Mouse (Mus musculus) natural killer cell, adult 2 months (primary cell): ENCODE measurements around the gene Asf1b.
"Not testable (repeated sequence)": the region's sequence is repeated elsewhere in the genome, so short reads cannot be mapped to it uniquely, and the experiment has no call there.

ENCODE experiments used
- DNase-seq, 2 experiments: peaks; one replicate each; pipeline ENCODE4 v3.0.0; 2022; ENCODE audit warnings: low spot score in 2 of 2

Gene Asf1b

DNA sequence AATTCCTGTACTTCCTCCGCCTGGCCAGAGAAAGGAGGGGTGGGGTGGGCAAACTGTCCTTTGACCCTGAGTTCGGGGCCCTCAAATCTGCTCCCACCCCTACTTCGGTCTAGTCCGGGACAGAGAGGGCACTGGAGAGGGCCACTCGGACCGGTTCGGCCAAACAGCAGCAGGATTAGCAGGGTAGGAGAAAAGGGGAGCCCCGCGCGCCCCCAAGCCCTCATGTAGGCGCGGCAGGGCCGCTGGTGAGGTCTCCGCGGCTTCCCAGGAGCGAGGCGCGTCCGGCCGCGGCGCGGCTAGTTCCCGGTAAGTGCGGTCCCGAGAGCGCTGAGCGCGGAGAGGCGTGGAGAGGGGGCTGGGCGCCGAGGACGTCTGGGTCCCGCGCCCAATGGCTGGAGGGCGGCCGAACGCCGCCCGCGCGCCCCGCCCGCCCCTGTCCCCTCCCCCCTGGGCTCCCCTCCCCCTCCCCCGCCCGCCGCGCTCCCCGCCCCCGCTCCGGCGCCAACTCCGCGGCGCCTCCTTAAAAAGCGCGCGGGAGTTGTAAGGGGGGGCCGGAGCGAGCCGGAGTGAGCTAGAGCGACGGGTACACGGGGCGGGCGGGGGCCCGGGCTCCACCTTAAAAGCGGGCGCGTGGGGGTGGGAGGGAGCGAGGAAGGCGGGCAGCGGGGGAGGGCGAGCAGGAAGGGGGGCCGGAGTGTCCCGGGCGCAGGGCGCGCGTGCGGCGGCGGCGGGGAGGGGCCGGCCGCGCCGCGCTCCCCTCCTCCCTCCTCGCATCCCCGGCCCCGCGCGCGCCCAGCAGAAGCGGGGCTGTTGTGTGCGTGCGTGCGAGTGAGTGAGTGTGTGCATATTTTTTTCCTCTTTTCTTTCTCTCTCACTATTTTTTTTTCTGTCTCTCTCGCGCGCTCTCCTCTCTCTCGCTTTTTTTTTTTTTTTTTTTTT lies 41.5 kb downstream of the Asf1b start:
- DNase-seq = peak; percentile 41 to 61

DNA sequence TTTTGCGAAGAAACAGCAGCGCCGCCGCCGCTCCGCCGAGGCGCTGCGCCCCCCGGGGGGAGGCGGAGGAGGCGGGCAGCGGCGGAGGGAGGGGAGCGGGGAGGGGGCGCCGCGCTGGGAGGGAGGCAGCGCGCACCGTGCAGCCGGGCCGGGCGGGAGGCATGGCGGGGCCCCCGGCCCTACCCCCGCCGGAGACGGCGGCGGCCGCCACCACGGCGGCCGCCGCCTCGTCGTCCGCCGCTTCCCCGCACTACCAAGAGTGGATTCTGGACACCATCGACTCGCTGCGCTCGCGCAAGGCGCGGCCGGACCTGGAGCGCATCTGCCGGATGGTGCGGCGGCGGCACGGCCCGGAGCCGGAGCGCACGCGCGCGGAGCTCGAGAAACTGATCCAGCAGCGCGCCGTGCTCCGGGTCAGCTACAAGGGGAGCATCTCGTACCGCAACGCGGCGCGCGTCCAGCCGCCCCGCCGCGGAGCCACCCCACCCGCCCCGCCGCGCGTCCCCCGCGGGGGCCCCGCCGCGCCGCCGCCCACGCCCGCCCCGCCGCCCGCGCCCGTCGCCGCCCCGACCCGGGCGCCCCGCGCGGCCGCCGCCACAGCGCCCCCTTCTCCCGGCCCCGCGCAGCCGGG lies 42.3 kb downstream of the Asf1b start, which contains the start of gene Samd1:
Gene Samd1 (plus strand): TSS at position 162 of the 631 bp plus-strand sequence.
- DNase-seq = peak in 1 of 2 experiments; percentile 23

DNA sequence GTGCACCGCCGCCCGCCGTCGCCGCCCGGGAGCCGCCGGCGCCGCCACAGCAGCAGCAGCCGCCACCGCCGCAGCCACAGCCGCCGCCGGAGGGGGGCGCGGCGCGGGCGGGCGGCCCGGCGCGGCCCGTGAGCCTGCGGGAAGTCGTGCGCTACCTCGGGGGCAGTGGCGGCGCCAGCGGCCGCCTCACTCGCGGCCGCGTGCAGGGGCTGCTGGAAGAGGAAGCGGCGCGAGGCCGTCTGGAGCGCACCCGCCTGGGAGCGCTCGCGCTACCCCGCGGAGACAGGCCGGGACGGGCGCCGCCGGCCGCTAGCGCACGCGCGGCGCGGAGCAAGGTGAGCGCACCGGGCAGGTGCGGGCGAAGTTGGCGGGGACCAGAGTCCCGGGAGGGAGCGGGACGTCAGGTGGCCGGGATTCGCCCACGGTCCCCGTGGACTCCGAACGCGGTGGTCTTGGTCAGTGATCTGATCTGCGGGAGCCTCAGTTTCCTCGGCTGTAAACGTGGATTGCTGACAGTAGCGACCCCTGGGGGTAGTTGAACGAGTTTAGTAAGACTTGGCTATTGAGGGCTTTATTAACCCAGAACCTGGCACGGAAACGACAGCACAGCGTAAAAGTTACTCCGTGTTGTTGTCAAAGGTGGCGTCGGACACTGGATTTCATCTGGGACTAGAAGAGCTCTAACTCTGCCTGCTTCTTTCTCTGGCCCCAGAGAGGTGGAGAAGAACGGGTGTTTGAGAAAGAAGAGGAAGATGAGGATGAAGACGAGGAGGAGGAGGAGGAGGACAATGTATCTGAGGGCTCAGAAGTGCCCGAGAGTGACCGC lies 43.1 kb downstream of the Asf1b start:
- peak; percentile 38 to 68 for DNase-seq

DNA sequence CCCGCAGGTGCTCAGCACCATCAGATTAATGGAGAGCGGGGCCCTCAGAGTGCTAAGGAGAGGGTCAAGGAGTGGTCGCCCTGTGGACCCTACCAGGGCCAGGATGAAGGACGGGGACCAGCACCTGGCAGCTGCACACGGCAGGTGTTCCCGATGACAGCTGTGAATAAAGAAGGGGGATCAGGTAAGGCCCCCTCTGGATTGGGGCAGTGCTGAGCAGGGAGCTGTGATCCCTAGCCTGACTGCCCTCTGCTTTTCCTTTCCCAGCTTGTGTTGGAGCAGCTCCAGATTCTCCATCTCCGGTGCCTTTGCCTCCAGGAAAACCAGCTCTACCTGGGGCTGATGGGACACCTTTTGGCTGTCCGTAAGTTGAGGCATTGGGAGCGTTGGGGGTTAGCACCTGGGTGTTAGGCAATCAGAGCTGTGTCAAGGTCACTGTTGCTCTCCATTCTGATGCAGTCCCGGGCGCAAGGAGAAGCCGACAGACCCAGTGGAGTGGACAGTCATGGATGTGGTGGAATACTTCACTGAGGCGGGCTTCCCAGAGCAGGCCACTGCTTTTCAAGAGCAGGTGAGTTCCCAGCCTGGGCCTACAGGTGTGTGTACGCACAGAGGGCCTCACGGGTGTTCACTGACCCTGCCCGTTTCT lies 43.9 kb downstream of the Asf1b start:
- no peak for DNase-seq

DNA sequence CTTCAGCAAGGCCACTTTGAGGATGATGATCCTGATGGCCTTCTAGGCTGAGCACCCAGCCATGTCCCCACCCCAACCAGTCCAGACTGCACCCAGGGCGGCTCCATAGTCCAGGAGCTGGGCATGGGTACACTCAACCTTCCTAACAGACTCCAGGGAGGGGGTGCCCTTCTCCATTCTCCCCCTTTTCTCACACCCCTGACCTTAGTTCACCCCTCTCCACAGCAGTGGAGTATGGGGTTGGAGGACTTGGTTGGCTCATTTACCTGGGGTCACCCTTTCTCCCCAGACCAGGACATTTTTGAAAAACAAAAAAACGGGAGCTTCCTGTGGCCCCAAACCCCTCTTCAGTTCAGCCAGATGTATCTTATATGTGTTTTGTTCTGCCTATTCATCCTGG lies 44.5 kb downstream of the Asf1b start:
- no peak for DNase-seq

DNA sequence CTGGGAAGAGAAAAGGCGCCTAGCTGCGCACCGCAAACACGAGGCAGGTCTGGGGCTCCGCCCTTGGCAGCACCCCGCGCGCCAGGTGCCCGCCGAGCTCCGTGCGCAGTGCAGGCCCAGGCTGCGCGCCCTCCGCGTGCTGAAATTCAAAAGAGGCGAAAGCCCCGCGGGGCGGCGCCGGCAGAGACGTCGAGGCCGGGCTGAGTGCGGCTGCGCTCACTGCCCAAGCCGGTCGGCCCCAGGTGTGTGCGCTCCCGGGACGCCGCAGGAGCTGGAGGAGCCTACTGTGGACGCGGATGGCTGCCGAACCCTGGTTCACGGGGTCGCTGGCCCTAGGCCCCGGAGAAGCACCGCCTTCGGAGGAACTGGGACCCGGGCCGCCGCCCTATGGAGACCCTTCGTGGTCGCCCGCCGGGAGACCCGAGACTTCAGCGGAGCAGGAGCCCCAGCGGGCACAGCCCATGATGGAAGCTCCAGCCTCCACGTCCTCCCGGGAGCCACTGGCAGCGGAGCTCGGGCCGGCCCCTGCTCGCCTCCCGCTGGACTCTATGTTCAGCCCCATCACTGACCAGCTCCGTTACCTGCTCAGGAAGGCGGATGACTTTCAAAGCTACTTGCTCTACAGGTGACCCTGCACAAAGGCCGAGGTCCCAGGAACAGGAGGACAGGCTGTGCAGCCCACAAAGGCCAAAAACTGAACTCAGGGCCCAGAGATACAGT lies 46.1 kb downstream of the Asf1b start, which contains the start of gene 1700067K01Rik:
Gene 1700067K01Rik (plus strand): TSS at position 222 of the 720 bp plus-strand sequence.
- no peak for DNase-seq

DNA sequence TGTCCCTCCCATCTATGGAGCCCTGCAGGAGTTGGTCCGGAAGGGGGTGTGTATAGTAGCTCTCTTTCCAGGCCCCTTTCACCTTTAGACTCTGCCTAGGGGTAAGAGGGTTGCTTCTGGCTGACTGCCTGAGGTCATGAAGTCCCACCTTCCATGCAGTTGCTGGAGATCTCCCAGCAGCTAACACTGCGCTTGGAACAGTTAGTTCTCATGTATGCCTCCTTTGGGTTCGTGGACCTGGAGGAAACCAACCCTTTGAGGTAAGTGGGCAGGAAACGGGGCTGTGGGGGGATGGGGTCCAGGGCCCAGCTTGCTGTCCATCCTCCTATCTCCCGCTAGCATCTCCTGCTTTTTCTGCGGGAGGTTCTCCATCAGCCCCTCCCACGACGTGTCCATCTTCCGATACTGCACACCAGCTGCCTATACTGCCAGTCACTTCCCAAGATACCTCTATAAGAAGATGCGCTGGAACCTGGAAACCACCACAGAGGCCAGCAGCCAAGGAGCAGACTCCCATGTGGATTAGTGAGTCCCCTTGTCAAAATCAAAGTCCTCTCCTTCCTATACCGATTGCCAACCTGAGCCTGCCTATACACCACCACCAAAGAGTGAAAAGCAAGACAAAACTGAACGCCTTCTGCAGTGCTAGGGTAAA lies 47.8 kb downstream of the Asf1b start:
- DNase-seq = no peak

DNA sequence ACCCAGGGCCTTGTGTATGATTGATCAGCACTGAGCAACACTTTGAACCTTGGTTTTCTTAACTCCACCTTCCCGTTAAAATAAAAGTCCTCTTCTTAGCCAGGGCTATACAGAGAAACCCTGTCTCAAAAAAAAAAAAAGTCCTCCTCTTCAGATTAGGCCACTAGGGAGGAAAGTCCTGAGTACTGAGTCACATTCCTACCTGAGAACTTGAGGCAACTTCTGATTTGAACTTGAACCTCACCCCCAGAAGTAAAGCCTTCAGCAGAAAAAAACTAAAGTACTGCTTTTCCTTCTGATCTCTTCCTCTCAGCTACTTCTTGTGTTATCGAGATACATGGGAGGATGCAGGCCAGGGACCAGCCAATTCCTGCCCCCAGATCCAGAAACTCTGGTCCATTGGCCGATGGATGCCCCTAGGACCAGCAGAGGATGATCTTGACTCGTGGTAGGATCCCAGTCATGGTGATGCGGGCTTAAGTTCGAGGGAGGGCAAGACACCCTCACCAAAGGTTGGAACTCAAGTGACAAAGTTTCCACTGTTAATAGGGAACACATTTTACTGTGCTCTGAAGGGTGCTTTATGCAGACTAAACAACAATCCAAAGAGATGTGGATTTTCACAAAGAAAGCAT lies 48.4 kb downstream of the Asf1b start:
- no peak for DNase-seq

DNA sequence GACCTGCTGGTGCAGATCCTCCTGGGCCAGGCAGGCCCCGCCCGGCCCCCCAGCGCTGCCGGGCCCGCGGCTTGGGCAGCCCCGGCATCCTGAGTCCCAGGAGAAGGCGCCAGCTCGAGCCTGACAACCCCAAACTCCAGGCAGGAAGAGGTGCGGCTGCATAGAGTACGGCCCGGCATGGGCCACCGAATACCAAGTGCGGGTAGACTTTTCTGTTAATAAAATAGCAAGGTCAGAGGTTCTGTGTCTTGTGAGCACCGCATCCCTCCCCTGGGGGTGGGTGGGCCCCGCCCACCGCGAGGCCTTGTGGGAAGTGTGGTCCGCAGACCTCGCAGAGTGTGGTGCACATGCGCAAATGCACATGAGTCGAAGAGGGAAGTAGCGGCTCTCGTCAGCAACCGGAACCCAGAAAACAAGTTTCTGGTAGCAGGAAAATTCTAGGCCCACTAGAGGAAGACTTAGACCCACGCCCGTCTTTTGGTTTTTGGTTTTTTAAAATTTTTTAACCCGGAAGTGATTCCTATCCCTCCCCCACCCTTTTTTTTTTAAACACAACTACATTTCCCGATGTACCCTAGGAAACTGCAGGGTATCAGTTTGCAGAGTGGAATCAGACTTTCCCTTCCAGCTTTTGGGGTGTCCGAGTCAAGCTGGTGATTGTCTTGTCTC lies 49.4 kb downstream of the Asf1b start:
- peak; percentile 91 to 96 for DNase-seq

DNA sequence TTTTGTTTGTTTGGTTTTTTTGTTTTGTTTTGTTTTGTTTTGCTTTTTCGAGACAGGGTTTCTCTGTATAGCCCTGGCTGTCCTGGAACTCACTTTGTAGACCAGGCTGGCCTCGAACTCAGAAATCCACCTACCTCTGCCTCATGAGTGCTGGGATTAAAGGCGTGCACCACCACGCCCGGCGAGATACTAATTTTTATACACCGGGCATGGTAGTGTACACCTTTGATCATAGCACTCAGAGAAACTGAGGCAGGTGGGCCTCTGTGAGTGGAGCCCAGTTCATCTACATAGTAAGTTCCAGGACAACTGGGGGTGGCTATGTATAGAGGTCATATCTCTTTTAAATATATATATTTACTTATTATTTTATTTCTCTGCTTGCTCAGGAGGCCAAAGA lies 50.2 kb downstream of the Asf1b start:
- not testable (repeated sequence) for DNase-seq

DNA sequence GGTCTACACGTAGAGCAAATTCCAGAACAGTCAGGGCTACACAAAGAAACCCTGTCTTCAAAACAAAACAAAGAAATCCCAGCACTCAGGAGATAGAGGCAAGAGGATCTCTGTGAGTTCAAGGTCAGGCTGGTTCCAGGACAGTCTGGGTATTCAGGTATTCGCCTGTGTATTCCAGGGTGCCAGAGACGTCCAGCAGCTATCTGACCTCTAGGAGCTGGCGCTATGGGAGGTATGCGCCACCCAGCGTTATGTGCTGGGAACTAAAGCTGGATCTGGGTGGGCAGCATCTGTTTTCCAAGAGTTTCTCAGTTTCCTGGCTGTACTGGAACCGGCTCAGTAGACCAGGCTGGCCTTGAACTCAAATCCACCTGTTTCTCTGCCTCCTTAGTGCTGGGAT lies 53.1 kb downstream of the Asf1b start:
- DNase-seq = no peak

DNA sequence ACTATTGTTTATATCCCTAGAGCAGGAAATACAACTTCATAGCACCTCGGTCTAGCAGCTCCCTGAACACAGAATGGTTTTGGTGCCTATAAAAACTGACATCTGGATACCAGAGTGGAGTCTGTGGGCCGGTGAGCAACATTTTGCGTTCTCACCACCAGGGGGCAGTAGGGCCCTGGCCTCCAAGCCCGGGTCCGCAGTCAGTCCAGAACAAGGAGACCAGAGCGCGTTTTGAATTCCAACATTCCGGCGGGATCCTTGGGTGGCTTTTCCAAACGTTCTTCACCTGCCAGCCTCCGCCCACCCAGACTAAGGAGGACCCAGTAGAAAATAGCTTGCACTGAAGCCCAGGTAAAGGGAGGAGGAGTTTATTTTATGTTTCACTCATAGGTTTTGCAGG lies 54.6 kb downstream of the Asf1b start:
- DNase-seq = peak; percentile 72 to 82

DNA sequence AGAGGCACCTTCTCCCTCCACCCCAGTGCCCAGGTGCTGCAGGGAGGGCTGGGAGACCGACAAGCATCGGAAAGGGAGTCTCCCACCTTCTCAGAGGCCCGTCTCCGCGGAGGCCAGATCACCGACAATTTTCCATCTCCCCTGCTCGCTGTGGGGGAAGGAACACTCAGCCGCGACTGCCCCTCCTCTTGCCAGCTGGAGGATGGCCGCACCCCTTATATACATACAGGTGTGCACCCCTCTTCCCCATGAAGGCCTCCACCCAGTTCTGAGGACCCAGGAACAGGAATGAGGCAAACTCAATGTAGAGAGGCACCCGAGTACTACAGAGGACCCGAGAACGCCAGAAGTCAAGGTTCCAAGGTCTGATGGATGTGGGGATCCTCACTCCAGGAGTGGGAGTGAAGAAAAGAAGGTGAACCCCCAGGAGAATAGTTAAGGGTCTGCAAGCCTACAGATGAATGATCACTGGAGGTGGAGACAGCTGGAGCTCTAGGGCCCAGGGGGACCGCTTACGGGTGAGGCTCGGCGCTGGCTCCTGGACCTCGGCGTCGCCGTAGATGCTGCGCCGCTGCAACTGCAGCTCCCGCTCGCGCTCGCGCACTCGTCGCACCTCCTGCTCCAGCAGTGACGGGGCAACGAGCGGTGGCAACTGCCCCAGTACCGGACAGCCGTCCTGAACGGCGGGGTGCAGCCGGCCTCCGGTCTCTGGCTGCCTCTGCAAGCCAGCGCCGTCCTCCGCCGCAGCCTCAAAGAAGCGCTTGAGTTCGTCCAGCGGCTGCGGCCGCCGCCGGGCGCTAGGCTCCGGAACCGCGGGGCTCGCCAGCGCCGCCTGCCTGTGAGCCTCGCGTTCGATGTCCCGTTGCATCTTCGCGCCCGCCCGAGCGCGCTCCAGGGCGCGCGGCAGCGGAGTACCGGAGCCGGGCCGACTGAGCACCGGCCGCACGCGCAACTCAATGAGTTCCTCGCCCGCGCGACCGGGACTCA lies 55.6 kb downstream of the Asf1b start:
- DNase-seq = peak; percentile 50 to 61

DNA sequence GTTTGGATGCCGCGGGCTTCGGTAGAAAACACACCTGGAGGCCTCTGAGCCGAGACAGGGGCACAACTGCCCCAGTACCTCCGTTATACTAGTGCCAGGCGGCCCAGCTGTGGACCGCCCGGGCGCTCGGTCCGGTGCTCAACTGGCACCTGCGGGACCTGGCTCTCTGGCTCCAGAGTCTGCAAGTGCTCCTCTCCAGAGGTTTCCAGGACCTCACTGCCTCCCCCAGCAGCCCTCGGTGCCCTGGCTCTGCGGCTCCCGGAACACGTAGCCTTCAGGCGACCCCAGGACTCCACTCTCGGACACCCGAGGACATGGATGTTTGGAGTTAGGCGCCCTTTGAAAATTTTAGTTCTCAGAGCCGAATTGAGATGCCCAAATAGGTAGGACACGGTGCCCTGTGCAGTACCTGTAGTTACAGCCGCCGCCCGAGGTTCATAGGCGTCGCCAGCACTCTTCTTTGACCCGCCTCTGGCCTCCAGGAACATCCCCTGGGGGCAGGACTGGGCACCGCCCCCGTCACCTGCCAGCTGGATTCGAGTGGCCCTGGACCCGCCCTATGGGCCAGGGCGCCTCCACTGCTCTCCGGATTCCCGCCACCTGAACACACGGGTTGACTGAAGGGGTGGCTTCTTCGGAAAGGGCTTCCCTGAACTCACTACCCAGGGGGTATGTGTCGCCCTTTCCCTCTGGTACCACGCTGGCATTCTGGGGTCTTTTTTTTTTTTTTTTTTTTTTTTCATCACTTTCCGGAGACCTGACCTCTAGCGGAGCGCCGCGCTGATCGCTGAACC lies 56.6 kb downstream of the Asf1b start, which contains the start of gene 2210011C24Rik:
Gene 2210011C24Rik (minus strand): TSS at position 467 of the 794 bp plus-strand sequence.
- DNase-seq = peak; percentile 45 to 46

DNA sequence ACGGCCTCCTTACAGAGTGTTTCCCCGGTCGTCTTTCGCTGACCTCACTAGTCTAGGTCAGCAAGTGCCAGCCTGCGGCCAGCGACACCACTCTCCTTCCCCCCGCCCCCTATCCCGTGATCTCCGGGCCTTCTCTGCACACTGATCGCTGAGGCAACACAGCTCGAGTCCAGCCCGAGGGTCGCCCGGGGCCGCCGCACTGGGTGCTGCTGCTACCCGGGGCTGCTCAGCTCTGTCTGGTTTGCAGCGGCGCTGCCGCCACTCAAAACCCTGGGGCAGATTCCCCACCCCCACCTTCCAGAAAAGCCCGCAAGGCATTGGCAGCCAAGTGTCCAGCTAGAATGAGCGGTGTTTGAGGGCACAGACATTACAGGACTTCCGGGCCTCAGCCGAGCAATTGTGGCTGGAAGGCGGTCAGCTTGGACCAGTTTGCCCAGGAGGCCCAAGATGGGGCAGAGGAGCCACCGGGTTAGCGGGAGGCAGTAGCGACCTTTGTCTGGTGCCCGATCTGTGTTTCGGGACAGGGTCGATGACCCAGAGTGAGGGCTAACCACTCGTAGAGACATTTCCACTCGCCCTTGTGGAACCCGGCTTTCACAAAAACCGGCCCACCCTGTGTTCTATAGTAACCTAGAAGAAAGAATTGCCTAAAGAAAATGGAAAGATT lies 57.3 kb downstream of the Asf1b start:
- DNase-seq = peak; percentile 56 to 74

DNA sequence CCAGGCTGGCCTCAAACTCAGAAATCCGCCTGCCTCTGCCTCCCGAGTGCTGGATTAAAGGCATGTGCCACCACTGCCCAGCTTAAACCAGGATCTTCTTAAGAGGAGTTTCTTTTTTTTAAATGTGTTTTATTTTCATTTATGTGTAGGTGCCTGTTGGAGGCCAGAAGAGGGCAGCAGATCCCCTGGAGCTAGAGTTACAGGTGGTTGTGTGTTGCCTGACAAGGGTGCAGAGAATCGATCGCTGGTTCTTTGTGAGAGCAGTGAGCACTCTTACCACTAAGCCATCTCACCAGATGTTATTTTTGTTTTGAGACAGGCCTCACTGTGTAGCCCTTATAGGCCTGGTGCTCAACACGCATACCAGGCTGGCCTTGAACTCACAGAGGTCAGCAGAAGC lies 60.5 kb downstream of the Asf1b start:
- DNase-seq = no peak
